Mouse (Mus musculus) mouse embryonic stem cell (cell line): Measurements from ENCODE around the gene Phka2.

ENCODE experiments used
- in situ Hi-C, 2 experiments: fragments of 300-500 bp; cut with MboI; formaldehyde crosslinking; loops; 1 replicate in 1 of 2; 3 replicates in 1 of 2; pipeline ENCODE4 v1.14.3; 2019 to 2020; ENCODE audit warnings: low sequenced_read_pairs in 2 of 2, low pct_unique_long_range_greater_than_20kb in 1 of 2, mixed read lengths in 1 of 2; ENCODE audit not compliant: unreplicated experiment in 1 of 2

The Phka2 gene

DNA sequence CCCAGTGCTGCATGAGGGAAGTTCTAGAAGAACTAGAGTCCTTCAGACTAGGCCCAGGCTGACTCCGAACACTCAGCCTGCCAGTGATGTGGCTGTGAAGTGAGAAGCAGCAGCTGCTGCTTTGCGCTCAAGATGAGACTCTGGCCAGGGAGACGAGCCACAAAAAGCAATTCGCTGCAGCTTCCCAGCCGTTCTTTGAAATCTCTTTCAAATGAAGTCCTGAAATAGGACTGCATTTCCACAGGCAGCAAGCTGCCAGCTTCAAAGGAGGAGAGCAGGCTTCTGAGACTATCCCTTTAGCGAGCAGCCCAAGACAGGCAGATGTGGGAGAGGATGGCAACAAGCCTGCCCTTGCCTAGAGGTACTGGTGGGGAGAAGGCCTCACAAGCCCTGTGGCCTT lies 91.0 kb downstream of the Phka2 start:
- in situ Hi-C loops = no loop called here

DNA sequence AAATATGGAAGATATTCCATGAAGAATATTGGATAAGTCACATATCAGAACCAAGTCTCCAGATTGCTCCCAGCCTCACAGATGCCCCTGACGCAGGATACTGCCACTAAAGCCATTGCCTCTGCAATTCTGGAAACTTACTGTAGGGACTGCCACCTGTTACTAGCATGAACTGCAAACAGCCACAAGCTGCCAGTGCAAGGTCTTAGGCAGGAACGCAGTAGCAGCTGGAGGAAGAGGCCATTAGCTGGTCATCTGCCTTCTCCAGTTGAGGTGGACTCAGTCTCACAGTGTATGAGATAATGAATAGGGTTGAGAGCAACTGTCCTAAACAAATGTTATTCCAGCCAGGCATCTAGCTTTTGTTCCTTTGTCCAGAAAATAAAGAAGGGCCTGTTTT lies 96.1 kb downstream of the Phka2 start:
- in situ Hi-C loops = no loop called here

DNA sequence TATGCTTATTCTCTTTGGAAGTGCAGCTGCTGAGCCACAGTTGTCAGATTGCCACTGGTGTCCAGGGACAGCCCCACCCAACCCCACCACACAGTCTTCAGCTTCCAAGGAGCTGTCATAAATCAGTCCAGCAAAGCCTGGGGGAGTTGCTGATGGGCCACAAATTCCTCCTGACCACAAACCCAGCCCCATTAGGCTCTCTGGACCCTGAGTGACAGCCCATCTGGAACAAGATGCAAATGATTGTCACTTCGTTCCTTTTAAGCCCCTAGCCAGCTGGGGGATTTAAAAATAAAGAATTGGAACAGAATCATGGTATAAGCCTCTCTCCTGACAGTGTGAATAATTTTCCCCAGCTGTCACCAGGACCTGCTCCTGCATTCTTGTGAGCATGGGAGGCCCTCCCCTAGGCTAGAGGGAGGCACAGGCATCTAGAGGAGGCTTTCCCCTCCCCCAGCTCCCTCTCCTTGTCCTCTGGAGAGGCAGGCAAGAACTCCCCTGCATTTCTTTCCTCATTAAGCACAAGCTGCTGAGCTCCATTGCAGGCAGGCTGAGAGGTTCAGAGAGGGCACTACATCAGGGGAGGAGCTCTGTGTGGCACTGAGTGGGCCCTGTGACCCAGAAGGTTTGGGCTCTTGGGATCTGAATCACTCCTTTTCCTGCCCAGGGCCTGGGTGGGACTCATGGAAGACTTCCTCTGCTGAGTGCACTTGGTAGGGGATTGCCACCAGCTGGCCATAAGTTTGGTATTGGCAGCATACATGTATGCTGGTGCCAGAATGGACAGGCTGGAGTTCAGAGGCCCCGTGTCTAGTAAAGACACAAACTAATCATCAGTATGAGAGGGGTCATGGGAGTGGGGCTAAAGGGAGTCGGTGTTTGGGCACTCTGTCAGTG lies 96.8 kb downstream of the Phka2 start:
- in situ Hi-C loops = no loop called here

DNA sequence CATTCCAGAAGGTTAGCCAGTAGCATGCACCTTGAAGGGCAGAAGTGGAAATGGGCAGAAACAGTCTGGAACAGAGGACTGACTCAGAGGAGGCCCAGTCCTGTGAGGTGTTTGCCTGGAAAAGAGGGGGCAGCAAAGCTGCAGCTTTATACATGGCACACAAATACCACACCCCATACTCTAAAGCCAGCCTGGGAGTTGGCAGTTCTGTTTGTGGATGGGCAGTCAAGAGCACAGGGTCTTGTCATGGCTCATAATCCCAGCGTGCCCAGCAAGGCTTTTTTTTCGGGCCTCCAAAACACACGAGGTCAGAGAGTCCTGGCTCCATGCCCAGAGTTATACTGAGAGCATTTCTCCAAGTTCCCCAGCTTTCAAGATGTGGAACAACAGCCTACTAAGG lies 99.1 kb downstream of the Phka2 start:
- in situ Hi-C loops = loop anchor here (25.0 kb wide), 1 partner anchor 414 kb away; no protein-coding TSS in a partner anchor

DNA sequence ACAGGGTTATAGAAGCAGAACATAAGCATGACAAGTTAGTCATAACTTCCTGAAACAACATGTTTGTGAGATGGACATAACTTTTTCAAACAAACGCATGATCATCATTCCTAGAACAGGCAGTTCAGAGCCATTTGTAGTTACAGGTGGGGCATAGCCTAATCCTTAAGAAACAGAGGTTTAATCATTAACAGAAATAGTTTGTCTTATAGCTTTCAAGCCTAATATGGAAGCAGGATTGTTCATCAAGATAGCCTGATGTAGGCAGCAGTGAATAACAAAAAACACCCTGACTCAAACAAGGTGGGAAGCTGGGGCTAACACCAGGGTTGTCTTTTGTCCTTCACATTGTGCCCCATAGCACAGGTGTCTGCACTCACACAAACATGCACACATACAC lies 100.8 kb downstream of the Phka2 start:
- in situ Hi-C loops = loop anchor here (25.0 kb wide), 1 partner anchor 415 kb away; no protein-coding TSS in a partner anchor

DNA sequence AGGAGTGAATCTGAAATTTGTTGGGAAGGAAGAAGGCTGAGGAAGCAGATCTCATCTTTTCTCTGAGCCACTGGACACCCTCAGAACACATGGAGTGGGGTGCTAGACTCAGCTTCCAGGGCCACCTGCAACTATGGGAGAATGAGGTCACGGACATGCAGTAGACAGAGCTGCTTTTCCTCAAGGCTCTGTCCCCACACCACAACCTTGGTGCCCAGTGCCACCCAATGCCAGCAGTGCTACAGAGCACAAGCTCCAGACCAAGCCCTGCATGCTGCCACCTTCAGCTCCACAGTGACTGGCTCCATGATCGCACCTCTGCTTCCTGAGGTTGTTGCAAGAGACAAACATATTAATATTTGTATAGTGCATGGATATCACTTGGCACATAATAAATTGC lies 101.3 kb downstream of the Phka2 start:
- in situ Hi-C loops = loop anchor here (25.0 kb wide), 1 partner anchor 416 kb away; no protein-coding TSS in a partner anchor

DNA sequence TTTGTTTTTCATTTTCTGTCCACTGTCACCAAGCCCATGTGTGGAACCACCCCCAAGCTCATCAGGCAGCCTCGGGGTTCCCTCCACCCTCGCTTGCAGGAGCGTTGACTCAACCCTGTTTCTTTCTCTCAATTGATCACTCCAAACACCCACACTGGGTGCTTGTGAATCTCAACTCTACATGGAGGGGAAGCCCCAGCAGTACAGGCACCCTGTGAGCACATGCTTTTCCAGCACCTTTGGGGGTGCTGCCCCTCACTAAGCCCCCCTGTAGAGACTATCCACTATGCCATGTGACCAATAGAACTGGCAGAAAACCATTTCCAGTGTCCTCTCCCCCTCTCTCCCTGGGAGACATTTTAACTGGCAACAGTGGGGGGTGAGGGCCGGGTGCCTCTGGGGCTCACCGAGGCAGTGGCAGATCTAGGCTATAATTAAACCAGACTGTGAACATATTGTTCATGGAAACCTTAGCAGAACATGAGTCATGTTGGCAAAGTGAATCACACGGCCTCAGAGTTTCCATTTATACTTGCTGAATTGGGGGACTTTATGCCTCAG lies 102.1 kb downstream of the Phka2 start:
- in situ Hi-C loops = loop anchor here (25.0 kb wide), 1 partner anchor 417 kb away; no protein-coding TSS in a partner anchor

DNA sequence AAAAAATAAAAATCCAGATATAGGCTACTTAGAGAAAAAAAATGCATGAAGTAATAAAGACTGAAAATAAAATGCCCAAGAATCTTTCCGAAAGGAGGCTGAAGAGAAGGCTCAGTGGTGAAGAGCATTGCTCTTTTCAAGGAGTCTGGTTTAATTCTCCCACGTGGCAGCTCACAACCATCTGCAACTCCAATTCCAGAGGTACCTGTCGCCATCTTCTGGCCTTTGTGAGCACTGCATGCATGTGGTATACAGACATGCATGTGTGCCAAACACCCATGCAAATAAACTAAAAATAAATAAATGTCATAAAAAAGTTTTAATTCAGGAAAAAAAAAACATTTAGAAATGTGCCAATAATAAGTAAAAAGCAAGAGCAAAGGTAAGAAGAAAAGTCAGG lies 107.9 kb downstream of the Phka2 start:
- in situ Hi-C loops = loop anchor here (25.0 kb wide), 1 partner anchor 423 kb away; no protein-coding TSS in a partner anchor

DNA sequence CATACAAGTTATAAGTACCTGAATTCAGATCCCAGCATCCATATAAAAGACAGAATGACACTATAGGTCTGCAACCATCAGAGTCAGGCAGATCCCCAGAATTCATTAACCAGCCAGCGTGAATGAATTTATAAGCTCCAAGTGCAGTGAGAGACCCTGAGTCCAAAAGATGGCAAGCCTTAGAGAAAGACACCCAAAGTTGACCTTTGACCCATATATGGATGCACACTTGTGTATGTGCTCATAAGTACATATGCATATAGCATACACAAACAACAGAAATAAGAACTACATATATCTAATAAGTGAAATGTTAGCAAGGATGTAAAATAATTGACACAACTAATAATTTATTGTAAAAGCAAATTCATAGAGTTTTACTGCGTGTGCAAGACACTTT lies 108.5 kb downstream of the Phka2 start:
- in situ Hi-C loops = loop anchor here (25.0 kb wide), 1 partner anchor 423 kb away; no protein-coding TSS in a partner anchor

DNA sequence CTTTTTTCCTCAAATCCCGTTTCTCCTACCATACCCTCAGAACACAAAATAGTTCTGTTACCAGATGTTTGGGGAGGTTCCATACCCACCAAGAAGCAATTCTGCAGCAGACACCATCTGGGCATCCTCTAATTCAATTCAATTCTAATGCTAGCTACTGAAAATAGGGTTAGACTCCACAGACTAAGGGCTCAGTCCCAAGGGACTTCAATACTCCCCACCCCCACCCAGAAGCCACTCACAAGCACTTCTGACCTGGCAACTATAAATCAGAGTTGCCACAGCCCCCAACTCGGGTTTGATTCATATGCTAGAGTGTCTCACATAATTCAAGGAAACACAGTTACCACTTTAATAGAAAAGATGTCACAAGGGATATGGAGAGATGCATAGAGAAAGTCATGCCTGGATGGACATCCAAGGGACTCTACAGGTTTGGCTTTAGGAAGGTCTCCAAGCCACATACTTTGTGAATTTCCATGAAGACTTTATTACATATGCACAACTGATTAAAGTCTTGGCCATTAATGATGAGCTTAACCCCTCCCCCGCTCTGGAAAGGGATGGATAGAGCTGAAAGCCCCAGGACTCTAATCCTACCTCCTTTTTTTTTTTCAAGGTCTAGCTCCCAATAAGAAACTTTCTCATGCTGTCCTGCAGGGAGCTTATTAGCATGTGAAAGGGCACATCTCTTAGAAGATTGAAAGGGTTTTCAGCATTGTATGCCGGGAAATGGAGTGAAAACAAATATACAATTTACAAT lies 109.1 kb downstream of the Phka2 start:
- in situ Hi-C loops = loop anchor here (25.0 kb wide), 1 partner anchor 424 kb away; no protein-coding TSS in a partner anchor
